Mouse (Mus musculus) right cerebral cortex, postnatal 10 days (tissue): Measurements from ENCODE around the gene Mia2.
A peak's percentile ranks its signal among the peaks of the same experiment; 100 is the strongest.
"Not testable (repeated sequence)": the region's sequence is repeated elsewhere in the genome, so short reads cannot be mapped to it uniquely, and the experiment has no call there.

Experiments used
- DNase-seq, 2 experiments: peaks; one replicate each; pipeline ENCODE4 v3.0.0; 2021; ENCODE audit warnings: low spot score in 2 of 2

The Mia2 gene

DNA sequence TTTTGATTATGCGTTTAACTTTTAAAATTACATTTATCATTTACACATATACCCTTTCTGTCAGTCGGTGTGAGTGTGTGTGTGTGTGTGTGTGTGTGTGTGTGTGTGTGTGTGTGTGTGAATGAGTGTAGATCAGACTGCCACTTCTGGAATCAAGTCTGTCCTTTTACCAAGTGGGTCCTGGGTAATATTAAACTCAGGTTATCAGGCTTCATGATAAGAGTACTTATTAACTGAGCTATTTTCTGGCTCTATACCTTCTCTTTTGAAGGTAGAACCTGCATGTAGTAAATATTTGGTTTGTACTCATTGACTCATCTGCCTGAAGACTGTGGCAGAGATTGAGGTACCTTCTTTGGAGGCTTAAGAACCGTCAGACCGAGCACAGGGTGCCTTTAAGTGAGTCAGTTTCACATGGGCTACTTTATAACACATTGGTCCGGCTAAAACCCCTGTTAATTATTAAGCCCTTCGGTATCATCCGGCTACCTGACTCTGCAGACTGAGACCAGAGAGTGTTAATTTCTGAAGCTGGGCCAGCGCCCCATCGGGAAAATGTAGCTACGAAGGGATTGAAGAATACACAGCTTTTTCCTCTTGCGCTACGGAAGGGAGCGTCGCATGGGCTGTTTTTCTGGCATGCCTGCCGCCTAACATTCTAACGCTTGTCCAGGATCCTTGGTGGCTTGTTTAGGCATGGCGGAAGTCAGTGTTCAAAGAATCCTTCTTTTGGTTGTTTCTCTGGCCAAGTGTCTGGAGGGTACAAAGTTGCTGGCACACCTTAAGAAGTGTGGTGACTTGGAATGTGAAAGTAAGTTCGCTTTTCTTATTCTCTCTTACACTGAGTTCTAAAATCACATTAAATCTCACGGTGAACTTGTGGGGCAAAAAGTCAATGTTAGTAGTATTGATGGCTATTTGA is at the start of gene Mia2:
Gene Mia2 (plus strand): TSS at position 696 of the 922 bp plus-strand sequence.
- no peak for DNase-seq

DNA sequence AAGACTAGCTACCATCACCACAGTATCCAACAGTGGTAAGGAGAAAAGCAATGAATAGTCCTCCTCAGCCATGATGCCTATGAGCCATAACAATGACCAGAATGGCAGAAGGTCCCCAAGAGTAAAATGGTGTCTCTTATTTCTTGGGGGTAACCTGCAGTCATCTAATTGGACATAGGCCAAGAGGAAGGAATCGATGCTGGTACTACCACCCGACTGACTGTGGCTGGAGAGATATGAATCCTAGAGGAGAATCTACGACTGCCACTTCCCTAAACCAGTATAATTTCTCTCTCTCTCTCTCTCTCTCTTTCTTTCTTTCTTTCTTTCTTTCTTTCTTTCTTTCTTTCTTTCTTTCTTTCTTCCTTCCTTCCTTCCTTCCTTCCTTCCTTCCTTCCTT is 43.1 kb upstream of the Mia2 start:
- DNase-seq = no peak

DNA sequence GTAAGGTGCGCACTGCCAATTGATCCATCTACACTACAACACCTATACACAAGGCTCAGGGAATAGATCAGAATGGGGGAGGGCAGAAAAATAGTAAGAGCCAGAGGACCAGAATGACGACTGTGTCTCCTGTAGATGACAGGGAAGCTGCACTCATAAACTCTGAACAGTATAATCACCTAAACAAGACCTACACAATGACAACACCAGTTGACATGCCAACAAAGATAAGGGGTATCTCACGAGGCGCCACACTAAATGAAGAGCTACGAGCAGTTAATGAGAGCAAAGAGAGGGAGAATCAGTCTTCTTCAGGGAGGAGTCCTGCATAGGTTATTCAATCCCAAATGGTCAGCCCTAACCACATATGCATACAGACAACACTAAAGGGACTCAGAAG is 42.4 kb upstream of the Mia2 start:
- no peak for DNase-seq

DNA sequence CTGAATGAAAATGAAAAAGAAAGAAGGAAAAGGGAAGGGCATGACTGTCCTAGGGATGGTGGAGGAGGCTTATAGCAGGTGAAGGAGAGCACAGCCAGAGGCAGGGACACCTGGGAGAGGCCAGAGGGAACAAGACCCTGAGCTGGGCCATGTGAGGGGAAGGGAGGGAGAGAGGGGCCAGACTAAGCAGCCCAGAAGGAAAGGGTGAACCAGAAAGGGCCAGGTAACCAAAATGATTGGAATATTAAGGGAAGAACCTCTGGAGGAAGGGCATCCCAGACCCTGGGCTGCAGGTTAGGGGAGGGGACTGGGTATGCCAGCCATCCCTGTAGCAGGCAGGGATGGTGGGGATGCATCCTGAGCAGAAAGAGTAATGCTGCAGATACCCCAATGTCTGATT is 41.6 kb upstream of the Mia2 start:
- DNase-seq = no peak

DNA sequence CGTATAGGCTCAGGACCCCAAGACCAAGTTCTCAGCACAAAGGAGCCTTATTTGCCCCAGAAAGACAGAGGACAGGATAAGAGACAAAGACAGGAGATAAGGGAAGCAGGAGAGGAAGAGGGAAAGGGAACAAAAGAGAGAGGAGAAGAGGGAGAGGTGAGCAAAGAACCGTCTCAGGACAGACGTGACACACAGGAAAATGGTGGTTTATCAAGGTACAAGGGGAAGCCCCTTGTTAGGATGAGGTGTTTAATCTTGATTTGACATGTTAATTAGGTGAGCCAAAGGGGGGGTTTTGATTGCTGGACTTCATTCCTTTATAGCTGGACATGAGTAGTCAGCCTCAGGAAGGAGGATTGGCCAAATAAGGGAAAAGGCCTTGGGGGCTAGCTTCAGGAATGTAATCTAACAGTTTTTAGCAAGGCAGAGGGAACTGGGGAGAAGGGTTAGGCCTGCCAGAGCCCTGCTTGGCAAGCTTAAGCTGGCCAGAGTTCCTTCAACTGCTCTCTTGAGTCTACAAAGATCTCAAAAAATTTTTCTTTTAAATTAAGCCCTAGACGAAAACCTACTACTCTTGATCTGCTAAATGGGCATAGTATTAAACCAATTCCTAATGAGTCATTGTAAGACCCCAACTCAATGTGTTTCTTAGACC is 40.3 kb upstream of the Mia2 start:
- no peak for DNase-seq

DNA sequence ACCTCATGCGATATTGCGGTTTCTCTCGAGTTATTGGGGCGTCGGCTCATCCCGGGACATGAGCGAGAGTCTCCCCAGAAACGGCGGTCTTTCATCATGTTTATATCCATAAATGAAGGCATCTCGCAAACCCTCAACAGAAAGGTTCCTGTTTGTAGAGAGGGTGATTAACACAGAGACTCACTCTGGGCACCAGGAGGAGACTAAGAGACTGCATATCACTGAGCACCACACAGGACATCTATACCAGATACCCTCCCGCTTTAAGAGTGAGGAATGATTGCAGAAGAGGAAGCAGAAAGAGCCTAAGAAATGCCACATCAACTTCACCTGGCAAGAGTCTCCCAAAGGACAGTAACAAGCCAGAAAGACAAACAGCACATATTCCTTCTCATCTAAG is 39.4 kb upstream of the Mia2 start:
- no peak for DNase-seq

DNA sequence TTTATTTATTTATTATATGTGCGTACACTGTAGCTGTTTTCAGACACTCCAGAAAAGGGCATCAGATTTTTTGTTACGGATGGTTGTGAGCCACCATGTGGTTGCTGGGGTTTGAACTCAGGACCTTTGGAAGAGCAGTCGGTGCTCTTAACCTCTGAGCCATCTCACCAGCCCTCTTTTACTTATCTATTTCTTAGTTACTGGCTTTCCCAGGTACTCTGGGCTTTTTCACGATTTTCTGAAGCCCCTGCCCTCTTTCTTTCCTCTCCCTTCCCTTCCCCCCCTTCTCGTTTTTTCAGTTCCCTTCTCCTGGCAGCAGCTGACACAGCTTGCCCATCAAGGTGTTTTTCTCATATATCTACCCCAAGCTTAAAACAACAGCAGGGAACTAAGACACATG is 37.4 kb upstream of the Mia2 start:
- DNase-seq = not testable (repeated sequence)

DNA sequence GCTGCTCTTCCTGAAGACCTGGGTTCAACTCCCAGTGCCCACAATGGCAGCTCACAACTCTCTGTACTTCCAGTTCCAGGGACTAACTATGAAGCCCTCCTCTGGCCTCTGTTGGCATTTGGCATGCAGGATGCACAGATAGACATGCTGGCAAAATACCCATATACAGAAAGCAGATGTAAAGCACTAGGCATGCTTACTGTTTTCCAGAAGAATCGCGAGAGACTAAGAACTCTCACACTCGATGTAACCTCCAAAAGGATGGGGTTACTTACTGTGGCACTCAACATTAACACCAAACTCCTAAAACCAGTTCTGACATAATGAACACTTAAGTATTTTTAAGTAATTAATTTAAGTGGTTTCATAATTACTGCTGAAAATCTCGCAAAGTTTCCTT is 35.3 kb upstream of the Mia2 start:
- DNase-seq = no peak

DNA sequence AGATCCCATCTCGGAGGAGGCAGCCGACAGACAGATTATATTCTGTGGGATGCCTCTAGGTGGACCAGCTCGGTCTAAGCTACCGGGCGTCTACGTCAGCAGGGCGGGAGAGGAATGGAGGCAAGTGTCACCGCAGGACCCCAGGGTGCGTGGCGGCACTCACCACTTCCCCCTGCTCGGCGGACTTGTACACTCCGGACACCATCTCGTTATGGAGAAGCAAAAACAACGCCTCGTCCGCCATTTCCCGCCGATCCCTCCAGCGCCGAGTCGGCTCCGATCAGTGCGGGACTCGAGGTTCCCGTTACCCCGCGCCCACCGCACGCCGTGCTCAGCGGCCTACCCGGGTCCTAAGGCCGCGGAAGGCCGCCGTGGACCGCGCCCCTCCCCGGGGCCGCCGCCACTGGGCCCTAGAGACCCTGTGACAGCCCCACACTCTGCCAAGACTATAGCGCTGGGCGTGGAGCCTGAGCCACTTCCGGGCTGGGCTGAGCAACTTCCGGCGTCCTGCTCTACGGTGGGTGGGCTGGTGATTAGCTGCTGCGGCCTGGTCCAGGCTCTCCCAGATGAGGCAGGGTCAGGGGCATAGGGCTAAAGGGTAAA is 34.5 kb upstream of the Mia2 start, which contains the start of gene Trappc6b:
Gene Trappc6b (minus strand): TSS at position 480 of the 603 bp plus-strand sequence.
- peak; percentile 91 for DNase-seq

DNA sequence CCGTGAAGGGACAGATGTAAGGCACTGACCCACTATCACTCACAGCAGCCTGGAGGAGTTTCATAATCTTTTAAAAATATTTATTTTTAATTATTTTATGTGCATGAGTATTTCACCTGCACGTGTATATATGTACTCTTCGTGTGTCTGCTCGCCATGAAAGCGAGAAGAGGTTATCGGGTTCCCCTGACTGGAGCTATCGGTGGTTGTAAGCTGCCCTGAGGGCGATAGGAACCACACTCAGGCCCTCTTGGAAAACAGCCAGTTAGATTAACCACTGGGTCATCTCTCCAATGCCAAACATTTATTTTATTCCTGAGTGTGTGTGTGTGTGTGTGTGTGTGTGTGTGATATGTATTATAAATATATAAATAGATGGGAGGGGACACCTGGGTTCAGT is 30.8 kb upstream of the Mia2 start:
- no peak for DNase-seq

DNA sequence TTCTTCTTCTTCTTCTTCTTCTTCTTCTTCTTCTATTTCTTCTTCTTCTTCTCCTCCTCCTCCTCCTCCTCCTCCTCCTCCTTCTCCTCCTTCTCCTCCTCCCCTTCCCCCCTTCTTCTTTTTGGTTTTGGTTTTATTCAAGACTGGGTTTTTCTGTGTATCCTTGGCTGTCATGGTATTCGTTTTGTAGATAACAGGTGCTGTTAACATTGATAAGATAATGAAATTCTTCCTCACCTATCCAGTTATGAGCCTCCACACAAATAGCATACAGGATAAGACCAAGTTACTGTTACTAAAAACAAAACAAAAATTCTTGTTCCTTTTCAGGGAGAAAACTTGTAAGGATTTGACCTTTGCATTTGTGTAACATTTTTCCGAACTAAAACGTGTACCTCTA is 29.8 kb upstream of the Mia2 start:
- no peak for DNase-seq

DNA sequence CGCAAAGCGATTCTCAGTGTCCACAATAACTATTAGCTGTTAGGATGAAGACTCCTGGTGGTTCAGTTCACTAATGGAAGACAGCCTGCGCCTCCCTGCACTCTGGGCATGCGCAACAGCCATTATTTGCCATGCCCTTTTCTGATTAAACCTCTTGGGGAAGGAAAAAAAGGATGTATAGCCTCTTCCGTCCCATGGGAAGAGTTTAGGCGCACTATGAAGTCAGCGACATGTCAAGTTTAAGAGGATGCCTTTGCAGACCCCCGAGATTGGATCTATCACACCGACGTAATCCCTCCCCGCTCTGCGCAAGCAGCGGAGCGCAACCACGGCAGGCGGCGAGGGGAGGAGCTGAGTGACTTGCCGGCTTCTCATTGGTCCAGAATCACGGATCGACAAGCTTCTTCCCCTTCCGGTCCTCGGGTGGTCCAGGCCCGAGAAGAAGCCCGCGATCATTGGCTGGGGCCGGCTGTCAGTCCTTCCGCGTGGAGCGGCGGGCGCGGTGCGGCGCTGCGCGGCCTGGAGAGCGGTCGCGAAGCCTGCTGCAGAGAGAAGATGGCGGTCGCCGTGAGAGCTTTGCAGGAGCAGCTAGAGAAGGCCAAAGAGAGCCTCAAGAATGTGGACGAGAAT is 29.0 kb upstream of the Mia2 start, which contains the start of gene Pnn:
Gene Pnn (plus strand): TSS at position 437 of the 630 bp plus-strand sequence.
- peak; percentile 98 to 99 for DNase-seq

DNA sequence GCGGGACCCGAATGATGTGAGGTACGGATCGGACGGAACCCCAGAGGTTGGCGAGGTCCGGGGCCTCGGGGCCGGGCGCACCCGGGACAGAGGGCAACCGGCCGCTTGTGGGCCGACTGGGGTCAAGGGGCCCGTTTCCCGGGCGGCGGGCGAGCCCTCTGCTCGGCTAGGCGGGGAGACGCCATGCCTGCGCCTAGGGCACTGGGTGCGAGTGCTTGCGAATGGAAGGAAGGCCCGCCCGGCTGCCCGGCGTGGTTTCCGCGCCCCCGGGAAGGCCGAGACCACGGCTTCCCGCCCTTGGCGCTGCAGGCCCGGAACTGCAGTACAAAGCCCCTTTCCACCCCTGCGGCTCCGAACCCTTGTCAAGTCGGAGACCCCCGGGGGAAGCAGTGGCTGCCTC is 28.5 kb upstream of the Mia2 start:
- peak in 1 of 2 experiments; percentile 39 for DNase-seq

DNA sequence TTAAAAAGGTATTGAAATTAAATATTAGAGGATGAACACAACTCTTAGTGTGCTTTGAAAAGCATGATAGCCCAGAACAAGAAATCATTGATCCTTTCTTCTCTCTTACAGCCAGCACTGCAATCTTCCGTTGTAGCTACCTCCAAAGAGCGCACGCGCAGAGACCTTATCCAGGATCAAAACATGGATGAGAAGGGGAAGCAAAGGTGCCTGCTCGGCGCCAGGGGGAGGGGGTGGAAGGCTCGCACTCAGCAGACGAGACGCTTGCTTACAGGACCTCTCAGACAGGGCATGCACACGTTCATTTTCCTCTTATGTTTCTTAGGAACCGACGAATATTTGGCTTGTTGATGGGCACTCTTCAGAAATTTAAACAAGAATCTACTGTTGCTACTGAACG is 26.8 kb upstream of the Mia2 start:
- no peak for DNase-seq

DNA sequence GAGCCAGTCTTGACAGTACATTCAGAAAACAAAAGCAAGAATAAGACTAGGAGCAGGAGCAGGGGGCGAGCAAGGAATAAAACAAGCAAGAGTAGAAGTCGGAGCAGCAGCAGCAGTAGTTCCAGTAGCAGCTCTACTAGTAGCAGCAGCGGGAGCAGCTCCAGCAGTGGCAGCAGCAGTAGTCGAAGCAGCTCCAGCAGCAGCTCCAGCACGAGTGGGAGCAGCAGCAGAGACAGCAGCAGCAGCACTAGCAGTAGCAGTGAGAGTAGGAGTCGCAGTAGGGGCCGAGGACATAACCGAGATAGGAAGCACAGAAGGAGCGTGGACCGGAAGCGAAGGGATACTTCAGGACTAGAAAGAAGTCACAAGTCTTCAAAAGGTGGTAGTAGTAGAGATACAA is 23.3 kb upstream of the Mia2 start:
- no peak for DNase-seq

DNA sequence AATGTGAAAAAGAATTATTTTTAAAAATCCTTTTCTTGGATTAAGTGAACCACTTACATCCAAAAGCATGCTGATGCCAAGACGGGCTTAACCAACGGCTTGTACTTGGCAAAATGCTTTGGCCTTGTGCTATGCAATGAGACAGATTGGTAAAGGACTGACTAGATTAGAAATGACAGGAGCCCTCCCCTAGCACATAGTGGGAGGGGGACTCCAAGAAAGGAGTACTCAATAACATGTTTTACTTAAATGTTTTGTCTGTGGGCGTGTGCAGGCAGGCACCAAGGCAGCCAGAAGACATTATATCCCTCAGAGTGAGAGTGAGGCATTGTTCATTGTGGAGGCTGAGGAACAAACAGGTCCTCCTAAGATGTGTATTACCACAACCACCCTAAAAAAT is 21.5 kb upstream of the Mia2 start:
- peak in 1 of 2 experiments; percentile 62 for DNase-seq

DNA sequence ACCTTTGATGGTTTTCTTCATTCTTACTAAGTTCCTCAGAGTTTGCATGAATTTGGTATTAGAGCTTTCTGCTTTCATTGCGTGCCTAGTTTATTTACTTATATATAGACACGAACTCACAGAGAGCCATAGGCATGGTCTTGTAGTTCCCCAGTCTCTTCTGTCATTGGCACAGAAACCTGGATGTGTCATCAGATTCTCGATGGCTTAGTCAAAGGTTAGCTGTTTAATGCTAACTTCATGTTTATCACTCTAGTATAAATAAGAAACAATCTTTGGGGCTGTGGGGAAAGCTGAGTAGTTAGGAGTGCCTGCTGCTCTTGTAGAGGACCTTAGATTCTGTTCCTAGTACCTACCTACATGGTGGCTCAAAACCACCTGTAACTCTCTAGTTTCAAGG is 18.6 kb upstream of the Mia2 start:
- no peak for DNase-seq

DNA sequence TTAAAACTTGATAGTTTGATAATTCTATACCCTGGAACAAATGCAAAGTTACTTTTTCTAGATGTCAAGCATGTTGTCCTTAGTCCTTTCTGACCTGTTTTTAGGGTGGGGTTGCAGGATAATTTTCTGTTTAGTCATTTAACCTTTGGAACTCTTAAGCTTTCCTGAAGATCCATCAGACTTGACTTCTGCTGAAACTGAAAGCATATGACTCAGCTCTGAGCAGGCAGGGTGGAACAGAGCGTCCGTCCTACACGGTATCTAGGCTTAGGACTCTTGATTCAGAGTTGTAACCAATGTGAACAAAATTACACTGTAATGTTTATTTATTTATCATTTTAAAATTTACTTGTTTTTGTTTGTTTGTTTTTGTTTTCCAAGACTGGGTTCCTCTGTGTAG is 17.7 kb upstream of the Mia2 start:
- DNase-seq = no peak

DNA sequence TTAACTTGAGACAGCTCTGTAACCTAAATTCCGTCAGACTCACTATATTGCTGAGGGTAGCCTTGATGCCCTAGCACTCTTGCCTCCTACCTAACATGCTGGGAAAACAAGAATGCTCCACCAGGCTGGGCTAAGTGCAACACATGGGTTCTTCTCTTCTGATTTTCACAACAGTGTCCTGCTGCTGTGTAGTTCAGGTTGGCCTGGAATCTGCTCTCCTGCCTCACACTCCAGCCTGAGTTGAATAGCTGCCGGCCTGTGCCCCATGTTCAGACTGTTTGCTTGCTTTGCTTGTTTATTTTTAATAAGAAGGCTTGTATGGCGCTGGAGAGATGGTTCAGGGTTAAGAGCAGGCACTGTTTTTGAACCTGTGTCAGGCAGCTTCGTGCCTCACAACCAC is 15.1 kb upstream of the Mia2 start:
- DNase-seq = no peak

DNA sequence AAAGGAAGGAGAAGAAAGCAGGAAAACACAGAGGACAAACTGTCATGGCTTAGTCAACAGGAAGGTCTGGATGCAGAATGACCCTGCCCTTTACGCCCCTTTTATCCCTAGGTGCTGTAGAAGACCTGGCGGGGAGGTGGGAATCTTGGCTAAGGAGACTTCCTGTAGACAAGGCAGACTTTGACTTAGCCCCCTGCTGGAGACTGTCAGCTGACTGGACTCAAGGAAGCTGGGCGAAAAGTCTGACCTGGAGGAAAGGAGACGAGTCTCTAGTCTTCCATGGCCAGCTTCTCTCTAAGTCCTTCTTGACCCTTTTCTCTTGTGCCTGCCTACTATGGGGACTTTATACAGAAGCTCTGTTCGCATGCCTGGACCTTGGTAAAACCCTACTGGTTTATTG is 11.2 kb upstream of the Mia2 start:
- DNase-seq = no peak

DNA sequence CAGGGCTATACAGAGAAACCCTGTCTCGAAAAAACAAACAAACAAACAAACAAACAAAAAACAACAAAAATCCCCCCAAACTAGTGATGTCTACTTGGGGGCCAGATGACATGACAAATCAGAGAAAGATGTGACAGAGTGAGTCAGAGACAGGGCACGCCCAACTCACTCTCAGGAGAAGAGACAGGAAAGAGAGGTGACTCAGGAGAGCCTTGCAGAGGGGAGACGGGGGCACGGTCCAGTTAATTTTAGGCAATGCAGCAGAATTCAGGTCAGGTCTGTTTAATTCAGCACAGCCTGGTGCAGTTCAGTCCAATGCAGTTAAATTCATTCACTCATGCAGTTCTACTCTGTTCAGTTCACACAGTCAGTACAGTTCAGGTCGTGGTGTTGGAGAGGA is 9.4 kb upstream of the Mia2 start:
- DNase-seq = no peak

DNA sequence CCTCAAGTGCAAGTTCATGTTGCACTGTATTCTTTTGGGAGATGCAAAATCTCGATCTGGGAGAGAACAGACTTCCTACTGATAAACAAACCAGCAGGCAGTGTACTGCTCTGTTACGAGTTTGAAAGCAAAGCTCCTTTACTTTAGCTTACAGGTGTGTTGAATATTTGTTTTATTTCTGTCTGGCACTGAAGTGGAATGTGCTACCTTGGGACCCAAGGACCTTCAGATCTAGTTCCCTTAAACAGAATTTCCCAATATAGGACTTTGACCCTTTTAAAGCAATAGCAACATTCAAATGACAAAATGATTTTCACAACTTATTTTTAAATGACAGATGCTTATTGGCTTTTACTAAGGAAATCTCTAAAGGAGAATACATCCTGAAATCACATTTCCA is 2.1 kb upstream of the Mia2 start:
- DNase-seq = no peak
